ENCODE assay signal across 20 mouse cellular contexts in genomic region chr2:91026491-91026890, GRCm38 (mm10). TPM values are rescaled to one million over a fixed set of nuclear protein-coding genes. Genes with fewer than 3 reads are reported as not detected.
DNase-seq lines count a peak whose midpoint lies in the region; ATAC-seq and TF ChIP-seq lines count a peak whose summit lies in the region.
"Had no signal": no experiment of that assay in that cellular context is flagged by ENCODE, and none has a peak within 500 bp of the region (broad histone marks: within the 10 kb centered on the region; RNA-seq: fewer than 3 reads in every experiment).

No protein-coding gene starts in this region.

- no peak overlapping the region for H3K27ac ChIP-seq in heart, embryonic 11.5 days (ENCODE audit: low read depth, low read length)
- H3K27ac ChIP-seq in testis, adult 2 months (ENCODE audit: control insufficient read depth, insufficient read depth, low read depth, low read length), result no peak overlapping the region
- H3K27ac ChIP-seq in liver, embryonic 12.5 days, result peak overlapping the region; percentile 95
- no peak overlapping the region for H3K27ac ChIP-seq in intestine, embryonic 15.5 days
- no peak overlapping the region for H3K27ac ChIP-seq in hindbrain, postnatal 0 days
- H3K27ac ChIP-seq: embryonic facial prominence, embryonic 15.5 days; forebrain, embryonic 13.5 days; hindbrain, embryonic 12.5 days; limb, embryonic 13.5 days; midbrain, embryonic 15.5 days had no signal

- 79% methylated on average over 1 of the region's 1 CpGs for WGBS in heart, embryonic 11.5 days (ENCODE audit: insufficient replicate concordance)
- WGBS in liver, embryonic 12.5 days (ENCODE audit: insufficient replicate concordance), result 24% methylated on average over 1 of the region's 1 CpGs
- WGBS in intestine, embryonic 15.5 days, result 79% methylated on average over 1 of the region's 1 CpGs
- WGBS in hindbrain, postnatal 0 days, result 68% methylated on average over 1 of the region's 1 CpGs

- H3K9ac ChIP-seq in heart, embryonic 11.5 days (ENCODE audit: low read depth, low read length), result no peak overlapping the region
- H3K9ac ChIP-seq in liver, embryonic 12.5 days, result peak overlapping the region; percentile 76
- no peak overlapping the region for H3K9ac ChIP-seq in intestine, embryonic 15.5 days
- H3K9ac ChIP-seq in hindbrain, postnatal 0 days (replicated peaks; ENCODE audit: low read length), result no peak overlapping the region
- H3K9ac ChIP-seq: embryonic facial prominence, embryonic 15.5 days; forebrain, embryonic 13.5 days; hindbrain, embryonic 12.5 days; limb, embryonic 13.5 days; midbrain, embryonic 15.5 days had no signal

- H3K4me2 ChIP-seq in heart, embryonic 11.5 days, result peak overlapping the region; percentile 43; the same call in 1 of the 2 replicates
- H3K4me2 ChIP-seq in liver, embryonic 12.5 days, result peak overlapping the region; percentile 74
- no peak overlapping the region for H3K4me2 ChIP-seq in intestine, embryonic 15.5 days (replicated peaks)
- no peak overlapping the region for H3K4me2 ChIP-seq in hindbrain, postnatal 0 days (ENCODE audit: low read depth, low read length)
- H3K4me2 ChIP-seq: embryonic facial prominence, embryonic 15.5 days; forebrain, embryonic 13.5 days; hindbrain, embryonic 12.5 days; limb, embryonic 13.5 days; midbrain, embryonic 15.5 days had no signal

- H3K4me1 ChIP-seq in heart, embryonic 11.5 days (ENCODE audit: control insufficient read depth, insufficient read depth, low read length), result peaks cover 10% of the 10 kb centered on the region; the same call in 1 of the 2 replicates
- H3K4me1 ChIP-seq in testis, adult 2 months (ENCODE audit: control insufficient read depth, insufficient read depth, low read length), result no peaks in the 10 kb centered on the region; the same call in 1 of the 2 replicates
- H3K4me1 ChIP-seq in liver, embryonic 12.5 days, result peaks cover 77% of the 10 kb centered on the region
- H3K4me1 ChIP-seq in intestine, embryonic 15.5 days (replicated peaks), result no peaks in the 10 kb centered on the region
- no peaks in the 10 kb centered on the region for H3K4me1 ChIP-seq in hindbrain, postnatal 0 days (ENCODE audit: insufficient read depth, low read length)
- H3K4me1 ChIP-seq: embryonic facial prominence, embryonic 15.5 days; forebrain, embryonic 13.5 days; hindbrain, embryonic 12.5 days; limb, embryonic 13.5 days; midbrain, embryonic 15.5 days had no signal

- no peaks in the 10 kb centered on the region for H3K9me3 ChIP-seq in heart, embryonic 11.5 days (replicated peaks; ENCODE audit: control insufficient read depth, low read length)
- no peaks in the 10 kb centered on the region for H3K9me3 ChIP-seq in liver, embryonic 12.5 days (replicated peaks)
- no peaks in the 10 kb centered on the region for H3K9me3 ChIP-seq in intestine, embryonic 15.5 days
- no peaks in the 10 kb centered on the region for H3K9me3 ChIP-seq in hindbrain, postnatal 0 days (ENCODE audit: low read length)
- H3K9me3 ChIP-seq: embryonic facial prominence, embryonic 15.5 days; forebrain, embryonic 13.5 days; hindbrain, embryonic 12.5 days; limb, embryonic 13.5 days; midbrain, embryonic 15.5 days had no signal

- no peaks in the 10 kb centered on the region for H3K36me3 ChIP-seq in heart, embryonic 11.5 days (ENCODE audit: control insufficient read depth, insufficient read depth, low read length)
- no peaks in the 10 kb centered on the region for H3K36me3 ChIP-seq in testis, adult 2 months (ENCODE audit: control insufficient read depth, insufficient read depth, low read length)
- peaks cover 39% of the 10 kb centered on the region for H3K36me3 ChIP-seq in liver, embryonic 12.5 days
- no peaks in the 10 kb centered on the region for H3K36me3 ChIP-seq in intestine, embryonic 15.5 days
- H3K36me3 ChIP-seq in hindbrain, postnatal 0 days (ENCODE audit: insufficient read depth, low read length), result no peaks in the 10 kb centered on the region
- H3K36me3 ChIP-seq: hindbrain, embryonic 12.5 days; midbrain, embryonic 15.5 days had no signal

- intact Hi-C loops in heart, postnatal 10 days (cut with DNase I), result no loop called here

- ATAC-seq in heart, embryonic 11.5 days (replicated peaks; ENCODE audit: insufficient number of reproducible peaks, low FRiP score, low TSS enrichment), result no peak
- peak; percentile 84 for ATAC-seq in liver, embryonic 12.5 days
- peak; percentile 60; the same call in 1 of the 2 replicates for ATAC-seq in megakaryocyte-erythroid progenitor cell, adult 5-6 weeks (replicated peaks; ENCODE audit: low FRiP score, low TSS enrichment, poor library complexity, severe bottlenecking)
- no peak for ATAC-seq in intestine, embryonic 15.5 days
- no peak for ATAC-seq in hindbrain, postnatal 0 days
- ATAC-seq: forebrain, embryonic 13.5 days; inflammation-experienced regulatory T-cells, adult 6 months; lung, postnatal 0 days; midbrain, embryonic 15.5 days had no signal

- TF ChIP-seq POLR2A in testis, adult 2 months (IDR thresholded peaks at IDR 0.05; ENCODE audit: control insufficient read depth, low read depth, low read length), result no peak

- H3K27me3 ChIP-seq in heart, embryonic 11.5 days (ENCODE audit: control insufficient read depth, insufficient read depth, low read length), result no peaks in the 10 kb centered on the region
- no peaks in the 10 kb centered on the region for H3K27me3 ChIP-seq in testis, adult 2 months (ENCODE audit: control insufficient read depth, insufficient read depth, low read length)
- H3K27me3 ChIP-seq in liver, embryonic 12.5 days (replicated peaks), result no peaks in the 10 kb centered on the region
- H3K27me3 ChIP-seq in intestine, embryonic 15.5 days (replicated peaks), result no peaks in the 10 kb centered on the region
- no peaks in the 10 kb centered on the region for H3K27me3 ChIP-seq in hindbrain, postnatal 0 days (ENCODE audit: insufficient read depth, low read length)
- H3K27me3 ChIP-seq: embryonic facial prominence, embryonic 15.5 days; forebrain, embryonic 13.5 days; hindbrain, embryonic 12.5 days; limb, embryonic 13.5 days; midbrain, embryonic 15.5 days had no signal

- DNase-seq in heart, postnatal 10 days, result no peak
- DNase-seq in testis, postnatal 14 days (ENCODE audit: low spot score), result no peak
- DNase-seq in hindbrain, postnatal 0 days (ENCODE audit: low spot score), result no peak
- DNase-seq: cerebellum, postnatal 10 days; gastrocnemius, postnatal 14 days; heart, adult 18-20 months; kidney, postnatal 4 days had no signal

- no peak for TF ChIP-seq CTCF in testis, adult 2 months (IDR thresholded peaks at IDR 0.05; ENCODE audit: control insufficient read depth, insufficient read depth, insufficient replicate concordance, low read depth, low read length)
- TF ChIP-seq CTCF in hindbrain, postnatal 0 days (IDR thresholded peaks at IDR 0.05; ENCODE audit: low read depth), result no peak

- no peak overlapping the region for H3K4me3 ChIP-seq in heart, embryonic 11.5 days (ENCODE audit: low read depth, low read length)
- peak overlapping the region; percentile 39 for H3K4me3 ChIP-seq in testis, adult 2 months (ENCODE audit: control insufficient read depth, low read depth, low read length)
- peak overlapping the region; percentile 65 for H3K4me3 ChIP-seq in liver, embryonic 12.5 days
- no peak overlapping the region for H3K4me3 ChIP-seq in intestine, embryonic 15.5 days (replicated peaks)
- H3K4me3 ChIP-seq in hindbrain, postnatal 0 days (ENCODE audit: low read length), result no peak overlapping the region
- H3K4me3 ChIP-seq: embryonic facial prominence, embryonic 15.5 days; forebrain, embryonic 13.5 days; hindbrain, embryonic 12.5 days; limb, embryonic 13.5 days; midbrain, embryonic 15.5 days; myocyte had no signal

RNA-seq across cellular contexts. Expression of gene Rapsn, which starts 8.9 kb away (rescaled TPM):
- 11.1 and 11.3 TPM in 2 replicates for polyA plus RNA-seq in heart, embryonic 11.5 days (2014; fragmentation: Nextera tagmentation; extraction: Ambion mirVana)
- 10 to 100 TPM; 15.4 to 19.8 TPM for total RNA-seq in heart, postnatal 10 days (2021)
- polyA plus RNA-seq in testis, adult 2 months (2012; rRNA removed), result 6.7 and 7.1 TPM in 2 replicates
- polyA plus RNA-seq in liver, embryonic 12.5 days (2016; fragmentation: Nextera tagmentation; extraction: Ambion mirVana), result 0.57 and 0.94 TPM in 2 replicates
- not detected in 2 replicates for total RNA-seq in megakaryocyte-erythroid progenitor cell, adult 5-6 weeks (2014; fragmentation: Nextera tagmentation)
- total RNA-seq in megakaryocyte-erythroid progenitor cell, adult 5-6 weeks (2017), result 0.80 TPM in 1 of 2 replicates, not detected in the other
- polyA plus RNA-seq in intestine, embryonic 15.5 days (2015; fragmentation: Nextera tagmentation; extraction: Ambion mirVana), result 1.2 and 1.5 TPM in 2 replicates
- total RNA-seq in hindbrain, postnatal 0 days (2014; rRNA removed), result 0.22 TPM in 1 of 2 replicates, not detected in the other
- polyA plus RNA-seq in hindbrain, postnatal 0 days (2015; fragmentation: Nextera tagmentation; extraction: Ambion mirVana), result 0.88 and 1.1 TPM in 2 replicates

RNA-seq across cellular contexts. Expression of gene Psmc3, which starts 27.3 kb away (rescaled TPM):
- polyA plus RNA-seq in heart, embryonic 11.5 days (2014; fragmentation: Nextera tagmentation; extraction: Ambion mirVana), result 316 and 322 TPM in 2 replicates
- 100 to 1,000 TPM; 221 to 245 TPM for total RNA-seq in heart, postnatal 10 days (2021)
- 435 and 494 TPM in 2 replicates for polyA plus RNA-seq in testis, adult 2 months (2012; rRNA removed)
- polyA plus RNA-seq in liver, embryonic 12.5 days (2016; fragmentation: Nextera tagmentation; extraction: Ambion mirVana), result 220 and 223 TPM in 2 replicates
- total RNA-seq in megakaryocyte-erythroid progenitor cell, adult 5-6 weeks (2014; fragmentation: Nextera tagmentation), result 172 and 200 TPM in 2 replicates
- total RNA-seq in megakaryocyte-erythroid progenitor cell, adult 5-6 weeks (2017), result 297 and 355 TPM in 2 replicates
- 232 and 236 TPM in 2 replicates for polyA plus RNA-seq in intestine, embryonic 15.5 days (2015; fragmentation: Nextera tagmentation; extraction: Ambion mirVana)
- 154 and 160 TPM in 2 replicates for total RNA-seq in hindbrain, postnatal 0 days (2014; rRNA removed)
- 249 and 261 TPM in 2 replicates for polyA plus RNA-seq in hindbrain, postnatal 0 days (2015; fragmentation: Nextera tagmentation; extraction: Ambion mirVana)

RNA-seq across cellular contexts. Expression of gene Slc39a13, which starts 43.7 kb away (rescaled TPM):
- polyA plus RNA-seq in heart, embryonic 11.5 days (2014; fragmentation: Nextera tagmentation; extraction: Ambion mirVana), result 34.0 and 36.3 TPM in 2 replicates
- total RNA-seq in heart, postnatal 10 days (2021), result 10 to 100 TPM; 27.7 to 31.9 TPM
- polyA plus RNA-seq in testis, adult 2 months (2012; rRNA removed), result 65.7 and 67.9 TPM in 2 replicates
- polyA plus RNA-seq in liver, embryonic 12.5 days (2016; fragmentation: Nextera tagmentation; extraction: Ambion mirVana), result 15.1 and 15.3 TPM in 2 replicates
- total RNA-seq in megakaryocyte-erythroid progenitor cell, adult 5-6 weeks (2014; fragmentation: Nextera tagmentation), result 18.9 and 21.3 TPM in 2 replicates
- total RNA-seq in megakaryocyte-erythroid progenitor cell, adult 5-6 weeks (2017), result 6.4 and 10.6 TPM in 2 replicates
- 26.5 and 32.4 TPM in 2 replicates for polyA plus RNA-seq in intestine, embryonic 15.5 days (2015; fragmentation: Nextera tagmentation; extraction: Ambion mirVana)
- 37.1 and 42.7 TPM in 2 replicates for total RNA-seq in hindbrain, postnatal 0 days (2014; rRNA removed)
- 22.6 and 24.4 TPM in 2 replicates for polyA plus RNA-seq in hindbrain, postnatal 0 days (2015; fragmentation: Nextera tagmentation; extraction: Ambion mirVana)

RNA-seq across cellular contexts. Expression of gene Spi1, which starts 55.7 kb away (rescaled TPM):
- 1.7 and 1.9 TPM in 2 replicates for polyA plus RNA-seq in heart, embryonic 11.5 days (2014; fragmentation: Nextera tagmentation; extraction: Ambion mirVana)
- total RNA-seq in heart, postnatal 10 days (2021), result 1 to 10 TPM; 2.3 to 3.0 TPM
- 2.5 and 2.9 TPM in 2 replicates for polyA plus RNA-seq in testis, adult 2 months (2012; rRNA removed)
- polyA plus RNA-seq in liver, embryonic 12.5 days (2016; fragmentation: Nextera tagmentation; extraction: Ambion mirVana), result 16.8 and 18.5 TPM in 2 replicates
- total RNA-seq in megakaryocyte-erythroid progenitor cell, adult 5-6 weeks (2014; fragmentation: Nextera tagmentation), result 5.9 and 10.4 TPM in 2 replicates
- total RNA-seq in megakaryocyte-erythroid progenitor cell, adult 5-6 weeks (2017), result 3.7 and 8.8 TPM in 2 replicates
- 7.9 and 8.9 TPM in 2 replicates for polyA plus RNA-seq in intestine, embryonic 15.5 days (2015; fragmentation: Nextera tagmentation; extraction: Ambion mirVana)
- total RNA-seq in hindbrain, postnatal 0 days (2014; rRNA removed), result 3.0 and 8.5 TPM in 2 replicates
- polyA plus RNA-seq in hindbrain, postnatal 0 days (2015; fragmentation: Nextera tagmentation; extraction: Ambion mirVana), result 4.5 and 4.9 TPM in 2 replicates

Comparison
In these comparisons a context has a peak if more than half of its experiments do, and no peak if none do; other contexts are left out.
1. ATAC-seq: peak in liver, embryonic 12.5 days (single experiment) and megakaryocyte-erythroid progenitor cell, adult 5-6 weeks (single experiment); none in heart, embryonic 11.5 days (single experiment), intestine, embryonic 15.5 days (single experiment) and hindbrain, postnatal 0 days (single experiment).
2. H3K4me2 ChIP-seq: peak in heart, embryonic 11.5 days (single experiment) and liver, embryonic 12.5 days (single experiment); none in intestine, embryonic 15.5 days (single experiment) and hindbrain, postnatal 0 days (single experiment).
3. H3K4me3 ChIP-seq: peak in testis, adult 2 months (single experiment) and liver, embryonic 12.5 days (single experiment); none in heart, embryonic 11.5 days (single experiment), intestine, embryonic 15.5 days (single experiment) and hindbrain, postnatal 0 days (single experiment).